Comparison of ENCODE assay signal across 26 mouse cellular contexts in genomic region chr15:78782348-78783103, GRCm38 (mm10). TPM values are rescaled to one million over a fixed set of nuclear protein-coding genes. Genes with fewer than 3 reads are reported as not detected.
DNase-seq lines count a peak whose midpoint lies in the region; ATAC-seq and TF ChIP-seq lines count a peak whose summit lies in the region.
"Had no signal": no experiment of that assay in that cellular context is flagged by ENCODE, and none has a peak within 500 bp of the region (broad histone marks: within the 10 kb centered on the region; RNA-seq: fewer than 3 reads in every experiment).

No protein-coding gene starts in this region.

- H3K9ac ChIP-seq in forebrain, embryonic 14.5 days (ENCODE audit: low read length) = no peak overlapping the region
- H3K9ac ChIP-seq in kidney, postnatal 0 days (ENCODE audit: low read depth, low read length) = no peak overlapping the region
- H3K9ac ChIP-seq in kidney, embryonic 14.5 days (ENCODE audit: low read depth, low read length) = no peak overlapping the region
- H3K9ac ChIP-seq in midbrain, postnatal 0 days (replicated peaks; ENCODE audit: low read length, poor library complexity, severe bottlenecking) = no peak overlapping the region
- H3K9ac ChIP-seq: embryonic facial prominence, embryonic 12.5 days; forebrain, embryonic 12.5 days; hindbrain, embryonic 12.5 days; kidney, embryonic 15.5 days; midbrain, embryonic 15.5 days; neural tube, embryonic 13.5 days had no signal

- TF ChIP-seq CTCF in kidney, postnatal 0 days (IDR thresholded peaks at IDR 0.05; ENCODE audit: low read depth) = peak; percentile 31; the same call in 1 of the 2 replicates
- no peak for TF ChIP-seq CTCF in midbrain, postnatal 0 days (IDR thresholded peaks at IDR 0.05)

- peaks cover 54% of the 10 kb centered on the region for H3K4me1 ChIP-seq in forebrain, embryonic 10.5 days
- H3K4me1 ChIP-seq in forebrain, embryonic 14.5 days (ENCODE audit: control insufficient read depth, insufficient read depth, low read length) = peaks cover 6% of the 10 kb centered on the region
- peaks cover 9% of the 10 kb centered on the region for H3K4me1 ChIP-seq in kidney, postnatal 0 days (replicated peaks; ENCODE audit: insufficient read depth, low read length)
- H3K4me1 ChIP-seq in kidney, embryonic 14.5 days (ENCODE audit: control insufficient read depth, insufficient read depth, low read length) = no peaks in the 10 kb centered on the region
- H3K4me1 ChIP-seq in midbrain, embryonic 10.5 days = peaks cover 65% of the 10 kb centered on the region
- H3K4me1 ChIP-seq in midbrain, postnatal 0 days (ENCODE audit: insufficient read depth, low read length) = no peaks in the 10 kb centered on the region

- ATAC-seq in forebrain, embryonic 14.5 days = no peak
- no peak for ATAC-seq in kidney, postnatal 0 days (replicated peaks; ENCODE audit: low FRiP score, low read depth)
- ATAC-seq in kidney, embryonic 14.5 days (ENCODE audit: low FRiP score, low TSS enrichment) = no peak
- no peak for ATAC-seq in midbrain, postnatal 0 days (ENCODE audit: low FRiP score)
- ATAC-seq: activated CD4-positive, CD25-positive, alpha-beta regulatory T cell, adult 4 months; midbrain, embryonic 15.5 days had no signal

- WGBS in forebrain, embryonic 10.5 days = 76% methylated on average over 14 of the region's 14 CpGs
- 75% methylated on average over 14 of the region's 14 CpGs for WGBS in forebrain, embryonic 14.5 days
- 63% methylated on average over 14 of the region's 14 CpGs for WGBS in kidney, postnatal 0 days
- WGBS in kidney, embryonic 14.5 days = 65% methylated on average over 14 of the region's 14 CpGs
- 69% methylated on average over 14 of the region's 14 CpGs for WGBS in midbrain, embryonic 10.5 days
- 66% methylated on average over 14 of the region's 14 CpGs for WGBS in midbrain, postnatal 0 days

- H3K4me2 ChIP-seq in forebrain, embryonic 14.5 days (ENCODE audit: low read length) = no peak overlapping the region
- no peak overlapping the region for H3K4me2 ChIP-seq in kidney, postnatal 0 days (ENCODE audit: low read length)
- H3K4me2 ChIP-seq in kidney, embryonic 14.5 days (replicated peaks; ENCODE audit: low read depth, low read length) = no peak overlapping the region
- no peak overlapping the region for H3K4me2 ChIP-seq in midbrain, postnatal 0 days (ENCODE audit: low read depth, low read length, poor library complexity, severe bottlenecking)
- H3K4me2 ChIP-seq: embryonic facial prominence, embryonic 12.5 days; forebrain, embryonic 12.5 days; hindbrain, embryonic 12.5 days; kidney, embryonic 15.5 days; midbrain, embryonic 15.5 days; neural tube, embryonic 13.5 days had no signal

- DNase-seq in forebrain, embryonic 10.5 days (ENCODE audit: extremely low spot score, low spot score) = no peak
- no peak for DNase-seq in forebrain, embryonic 14.5 days (ENCODE audit: low spot score)
- DNase-seq in kidney, postnatal 0 days (ENCODE audit: low spot score) = no peak
- DNase-seq in midbrain, embryonic 10.5 days (ENCODE audit: low spot score) = no peak
- no peak for DNase-seq in midbrain, postnatal 0 days (ENCODE audit: low spot score)
- DNase-seq in ovary, postnatal 14 days (ENCODE audit: low spot score) = no peak
- DNase-seq in ovary, postnatal 10 days (ENCODE audit: low spot score) = no peak
- DNase-seq: adrenal gland, adult 8-10 months; cerebellum, adult 2 months; cerebellum, postnatal 25 days; heart, postnatal 10 days; lung, adult 18-20 months; right cerebral cortex, adult 18-20 months; right cerebral cortex, postnatal 4 days; thymus, postnatal 25 days had no signal

- peak overlapping the region; percentile 41; the same call in 1 of the 2 replicates for H3K27ac ChIP-seq in forebrain, embryonic 10.5 days
- no peak overlapping the region for H3K27ac ChIP-seq in forebrain, embryonic 14.5 days (ENCODE audit: low read depth, low read length)
- H3K27ac ChIP-seq in kidney, postnatal 0 days = no peak overlapping the region
- no peak overlapping the region for H3K27ac ChIP-seq in kidney, embryonic 14.5 days (ENCODE audit: low read depth, low read length)
- H3K27ac ChIP-seq in midbrain, embryonic 10.5 days (replicated peaks) = peak overlapping the region; percentile 35; the same call in 1 of the 2 replicates
- no peak overlapping the region for H3K27ac ChIP-seq in midbrain, postnatal 0 days (ENCODE audit: low read depth, low read length)
- H3K27ac ChIP-seq: embryonic facial prominence, embryonic 12.5 days; forebrain, embryonic 12.5 days; heart, embryonic 10.5 days; hindbrain, embryonic 12.5 days; kidney, embryonic 15.5 days; midbrain, embryonic 15.5 days; neural tube, embryonic 13.5 days had no signal

- no peak overlapping the region for H3K4me3 ChIP-seq in forebrain, embryonic 10.5 days
- H3K4me3 ChIP-seq in forebrain, embryonic 14.5 days (ENCODE audit: low read depth, low read length) = no peak overlapping the region
- no peak overlapping the region for H3K4me3 ChIP-seq in kidney, postnatal 0 days (replicated peaks; ENCODE audit: low read depth, low read length)
- H3K4me3 ChIP-seq in kidney, embryonic 14.5 days (ENCODE audit: low read length) = no peak overlapping the region
- no peak overlapping the region for H3K4me3 ChIP-seq in midbrain, embryonic 10.5 days
- H3K4me3 ChIP-seq in midbrain, postnatal 0 days (ENCODE audit: low read depth, low read length) = no peak overlapping the region
- H3K4me3 ChIP-seq: embryonic facial prominence, embryonic 12.5 days; forebrain, embryonic 12.5 days; heart, embryonic 10.5 days; hindbrain, embryonic 12.5 days; kidney, embryonic 15.5 days; midbrain, embryonic 15.5 days; myocyte; neural tube, embryonic 13.5 days had no signal

- H3K9me3 ChIP-seq in forebrain, embryonic 10.5 days = no peaks in the 10 kb centered on the region
- no peaks in the 10 kb centered on the region for H3K9me3 ChIP-seq in forebrain, embryonic 14.5 days (replicated peaks; ENCODE audit: control insufficient read depth, low read length)
- no peaks in the 10 kb centered on the region for H3K9me3 ChIP-seq in kidney, postnatal 0 days (replicated peaks; ENCODE audit: low read length)
- no peaks in the 10 kb centered on the region for H3K9me3 ChIP-seq in kidney, embryonic 14.5 days (ENCODE audit: control insufficient read depth, low read length)
- H3K9me3 ChIP-seq in midbrain, embryonic 10.5 days (replicated peaks) = no peaks in the 10 kb centered on the region
- H3K9me3 ChIP-seq in midbrain, postnatal 0 days (ENCODE audit: low read length) = no peaks in the 10 kb centered on the region
- H3K9me3 ChIP-seq: embryonic facial prominence, embryonic 12.5 days; forebrain, embryonic 12.5 days; heart, embryonic 10.5 days; hindbrain, embryonic 12.5 days; kidney, embryonic 15.5 days; midbrain, embryonic 15.5 days; neural tube, embryonic 13.5 days had no signal

- no peaks in the 10 kb centered on the region for H3K36me3 ChIP-seq in forebrain, embryonic 10.5 days (replicated peaks)
- H3K36me3 ChIP-seq in forebrain, embryonic 14.5 days (ENCODE audit: control insufficient read depth, insufficient read depth, low read length) = no peaks in the 10 kb centered on the region
- peaks cover 5% of the 10 kb centered on the region; the same call in 1 of the 2 replicates for H3K36me3 ChIP-seq in kidney, postnatal 0 days (ENCODE audit: insufficient read depth, low read length)
- peaks cover 5% of the 10 kb centered on the region; the same call in 1 of the 2 replicates for H3K36me3 ChIP-seq in kidney, embryonic 14.5 days (ENCODE audit: control insufficient read depth, insufficient read depth, low read length)
- no peaks in the 10 kb centered on the region for H3K36me3 ChIP-seq in midbrain, embryonic 10.5 days
- no peaks in the 10 kb centered on the region for H3K36me3 ChIP-seq in midbrain, postnatal 0 days (ENCODE audit: insufficient read depth, low read length)
- H3K36me3 ChIP-seq: embryonic facial prominence, embryonic 12.5 days; forebrain, embryonic 12.5 days; heart, embryonic 10.5 days; hindbrain, embryonic 12.5 days; midbrain, embryonic 15.5 days; neural tube, embryonic 13.5 days had no signal

- peaks cover 8% of the 10 kb centered on the region for H3K27me3 ChIP-seq in forebrain, embryonic 10.5 days (ENCODE audit: poor library complexity, severe bottlenecking)
- no peaks in the 10 kb centered on the region for H3K27me3 ChIP-seq in forebrain, embryonic 14.5 days (replicated peaks; ENCODE audit: control insufficient read depth, insufficient read depth, low read length)
- H3K27me3 ChIP-seq in kidney, postnatal 0 days (ENCODE audit: insufficient read depth, low read length) = no peaks in the 10 kb centered on the region
- no peaks in the 10 kb centered on the region for H3K27me3 ChIP-seq in kidney, embryonic 14.5 days (ENCODE audit: control insufficient read depth, insufficient read depth, low read length)
- H3K27me3 ChIP-seq in midbrain, embryonic 10.5 days (ENCODE audit: low read depth, poor library complexity, severe bottlenecking) = peaks cover 21% of the 10 kb centered on the region; the same call in 1 of the 2 replicates
- no peaks in the 10 kb centered on the region for H3K27me3 ChIP-seq in midbrain, postnatal 0 days (ENCODE audit: insufficient read depth, low read length)
- H3K27me3 ChIP-seq: embryonic facial prominence, embryonic 12.5 days; hindbrain, embryonic 12.5 days; kidney, embryonic 15.5 days; midbrain, embryonic 15.5 days; neural tube, embryonic 13.5 days had no signal

RNA-seq across cellular contexts. Expression of gene Mfng, which starts 9.3 kb away (rescaled TPM):
- polyA plus RNA-seq in forebrain, embryonic 10.5 days (2016; fragmentation: Nextera tagmentation; extraction: Ambion mirVana) = 71.1 and 83.6 TPM in 2 replicates
- polyA plus RNA-seq in forebrain, embryonic 14.5 days (2014; fragmentation: Nextera tagmentation; extraction: Ambion mirVana) = 48.2 and 51.5 TPM in 2 replicates
- polyA plus RNA-seq in kidney, postnatal 0 days (2015; fragmentation: Nextera tagmentation; extraction: Ambion mirVana) = 18.8 and 18.9 TPM in 2 replicates
- 12.4 and 15.4 TPM in 2 replicates for polyA plus RNA-seq in kidney, embryonic 14.5 days (2014; fragmentation: Nextera tagmentation; extraction: Ambion mirVana)
- polyA plus RNA-seq in midbrain, embryonic 10.5 days (2016; fragmentation: Nextera tagmentation; extraction: Ambion mirVana) = 81.5 and 121 TPM in 2 replicates
- 4.6 and 6.9 TPM in 2 replicates for total RNA-seq in midbrain, postnatal 0 days (2014; rRNA removed)
- polyA plus RNA-seq in midbrain, postnatal 0 days (2015; fragmentation: Nextera tagmentation; extraction: Ambion mirVana) = 7.6 and 8.1 TPM in 2 replicates

RNA-seq across cellular contexts. Expression of gene Card10, which starts 20.3 kb away (rescaled TPM):
- 2.4 and 2.6 TPM in 2 replicates for polyA plus RNA-seq in forebrain, embryonic 10.5 days (2016; fragmentation: Nextera tagmentation; extraction: Ambion mirVana)
- polyA plus RNA-seq in forebrain, embryonic 14.5 days (2014; fragmentation: Nextera tagmentation; extraction: Ambion mirVana) = 1.1 and 1.4 TPM in 2 replicates
- 8.2 and 9.2 TPM in 2 replicates for polyA plus RNA-seq in kidney, postnatal 0 days (2015; fragmentation: Nextera tagmentation; extraction: Ambion mirVana)
- 6.1 and 10.2 TPM in 2 replicates for polyA plus RNA-seq in kidney, embryonic 14.5 days (2014; fragmentation: Nextera tagmentation; extraction: Ambion mirVana)
- 2.6 TPM in 2 replicates for polyA plus RNA-seq in midbrain, embryonic 10.5 days (2016; fragmentation: Nextera tagmentation; extraction: Ambion mirVana)
- total RNA-seq in midbrain, postnatal 0 days (2014; rRNA removed) = 0.71 and 1.6 TPM in 2 replicates
- polyA plus RNA-seq in midbrain, postnatal 0 days (2015; fragmentation: Nextera tagmentation; extraction: Ambion mirVana) = 2.2 and 2.5 TPM in 2 replicates
- total RNA-seq: megakaryocyte-erythroid progenitor cell, adult 5-6 weeks had no signal
- polyA plus RNA-seq: activated CD4-positive, CD25-positive, alpha-beta regulatory T cell, adult 4 months had no signal

RNA-seq across cellular contexts. Expression of gene Cdc42ep1, which starts 59.9 kb away (rescaled TPM):
- 12.6 and 12.7 TPM in 2 replicates for polyA plus RNA-seq in forebrain, embryonic 10.5 days (2016; fragmentation: Nextera tagmentation; extraction: Ambion mirVana)
- polyA plus RNA-seq in forebrain, embryonic 14.5 days (2014; fragmentation: Nextera tagmentation; extraction: Ambion mirVana) = 5.1 and 8.0 TPM in 2 replicates
- polyA plus RNA-seq in kidney, postnatal 0 days (2015; fragmentation: Nextera tagmentation; extraction: Ambion mirVana) = 51.4 and 57.1 TPM in 2 replicates
- polyA plus RNA-seq in kidney, embryonic 14.5 days (2014; fragmentation: Nextera tagmentation; extraction: Ambion mirVana) = 28.4 and 37.9 TPM in 2 replicates
- polyA plus RNA-seq in midbrain, embryonic 10.5 days (2016; fragmentation: Nextera tagmentation; extraction: Ambion mirVana) = 12.9 and 14.3 TPM in 2 replicates
- 14.1 and 14.9 TPM in 2 replicates for total RNA-seq in midbrain, postnatal 0 days (2014; rRNA removed)
- polyA plus RNA-seq in midbrain, postnatal 0 days (2015; fragmentation: Nextera tagmentation; extraction: Ambion mirVana) = 14.8 and 14.9 TPM in 2 replicates
- total RNA-seq: megakaryocyte-erythroid progenitor cell, adult 5-6 weeks had no signal
- polyA plus RNA-seq: activated CD4-positive, CD25-positive, alpha-beta regulatory T cell, adult 4 months had no signal

Comparison
In these comparisons a context has a peak if more than half of its experiments do, and no peak if none do; other contexts are left out.
1. H3K27ac ChIP-seq: peak in forebrain, embryonic 10.5 days (single experiment) and midbrain, embryonic 10.5 days (single experiment); none in forebrain, embryonic 14.5 days (single experiment), kidney, postnatal 0 days (single experiment), kidney, embryonic 14.5 days (single experiment) and midbrain, postnatal 0 days (single experiment).